Mouse (Mus musculus) liver, embryonic 14.5 days (tissue): ENCODE results near the gene Gm45713. TPM values are rescaled to one million over a fixed set of nuclear protein-coding genes. Genes with fewer than 3 reads are reported as not detected.
A peak's percentile ranks its signal among the peaks of the same experiment; 100 is the strongest.

Source experiments
- ATAC-seq: fragments of 200-750 bp; cut with Nextera tagmentation; 2 replicates; pipeline ENCODE4 v1.8.0; 2017; ENCODE audit warnings: moderate number of reproducible peaks, mild to moderate bottlenecking, moderate library complexity; ENCODE audit not compliant: insufficient read depth
- DNase-seq, 3 experiments: peaks; one replicate each; pipeline ENCODE4 v3.0.0-alpha.2; 2012 to 2013; ENCODE audit warnings: low read depth in 3 of 3, low spot score in 3 of 3
- H3K27ac ChIP-seq: fragments of 300-500 bp; sonication (generic); 2 replicates; pipeline ENCODE4 v1.5.1; 2014; ENCODE audit warnings: moderate library complexity, mild to moderate bottlenecking, control low read depth, inconsistent platforms
- H3K27me3 ChIP-seq: fragments of 300-500 bp; sonication (generic); 2 replicates; pipeline ENCODE4 v1.6.1; 2014; ENCODE audit warnings: mild to moderate bottlenecking, low read length, moderate library complexity; ENCODE audit not compliant: control insufficient read depth, insufficient read depth
- H3K36me3 ChIP-seq: fragments of 300-500 bp; sonication (generic); replicated peaks from 2 replicates; pipeline ENCODE4 v1.6.1; 2014; ENCODE audit warnings: low read depth; ENCODE audit not compliant: control insufficient read depth, insufficient read depth
- H3K4me1 ChIP-seq, 2 experiments: fragments of 200-500 bp in 1 of 2; fragments of 300-500 bp in 1 of 2; sonication (generic) in 1 of 2; replicated peaks; 2 replicates each; pipeline ENCODE4 v1.6.1; 2012 to 2014; ENCODE audit warnings: antibody characterized with exemption in 1 of 2, inconsistent platforms in 1 of 2, low read length in 1 of 2; ENCODE audit not compliant: control insufficient read depth in 2 of 2, insufficient read depth in 2 of 2
- H3K4me2 ChIP-seq: fragments of 300-500 bp; sonication (generic); 2 replicates; pipeline ENCODE4 v1.6.1; 2014; ENCODE audit warnings: low read depth, mild to moderate bottlenecking, control low read depth, moderate library complexity
- H3K4me3 ChIP-seq, 2 experiments: fragments of 200-500 bp in 1 of 2; fragments of 300-500 bp in 1 of 2; sonication (generic) in 1 of 2; 2 replicates each; pipeline ENCODE4 v1.5.1; 2012 to 2014; ENCODE audit warnings: low read depth in 2 of 2, low read length in 2 of 2, mild to moderate bottlenecking in 2 of 2, control low read depth in 1 of 2, inconsistent platforms in 1 of 2, moderate library complexity in 1 of 2; ENCODE audit not compliant: insufficient read depth in 1 of 2
- H3K9ac ChIP-seq: fragments of 300-500 bp; sonication (generic); replicated peaks from 2 replicates; pipeline ENCODE4 v1.6.1; 2014; ENCODE audit warnings: mild to moderate bottlenecking, control low read depth, moderate library complexity
- H3K9me3 ChIP-seq: fragments of 300-500 bp; sonication (generic); 2 replicates; pipeline ENCODE4 v1.6.1; 2016; ENCODE audit warnings: low read length, mixed read lengths; ENCODE audit not compliant: control insufficient read depth
- CTCF ChIP-seq: IDR thresholded peaks from 2 replicates; pipeline ENCODE4 v1.5.1; 2016; ENCODE audit warnings: antibody characterized with exemption, low read depth, control low read depth
- EP300 ChIP-seq: IDR thresholded peaks from 2 replicates; pipeline ENCODE4 v1.6.1; 2016; ENCODE audit warnings: antibody characterized with exemption, low read depth
- WGBS: fragments of 180-500 bp; shearing (Covaris S2); extraction: QIAGEN DNeasy Blood & Tissue Kit; methylation state at CpG from one replicate; pipeline ENCODE4 v1.1.7; 2014; ENCODE audit not compliant: insufficient replicate concordance; 5-methylcytosine and 5-hydroxymethylcytosine counted together
- polyA plus RNA-seq, 2 experiments: library from polyadenylated mRNA; depleted of rRNA in 1 of 2; stranded (reverse) in 1 of 2; unstranded in 1 of 2; fragments of >200 nt; fragmentation: Nextera tagmentation in 1 of 2; extraction: Ambion mirVana in 1 of 2; gene quantifications; 2 replicates each; pipeline versions ENCODE4 v1.2.1 to v1.2.3; 2012 to 2014

Gene Gm45713
- polyA plus RNA-seq (2012; rRNA removed), result 0.03 TPM in 1 of 2 replicates, not detected in the other
- 0.15 and 0.63 TPM in 2 replicates for polyA plus RNA-seq (2014; fragmentation: Nextera tagmentation; extraction: Ambion mirVana)

- WGBS, result under 1% methylated on average over 29 of the region's 29 CpGs
- Histone ChIP-seq H3K9me3 (no peaks in the 10 kb centered on the region), H3K27ac (peak within 1 kb of the TSS; percentile 51), H3K4me2 (peak within 1 kb of the TSS; percentile 67), H3K9ac (peak within 1 kb of the TSS; percentile 70), H3K4me3 (peak within 1 kb of the TSS; percentile 74 to 79), H3K27me3 (no peaks in the 10 kb centered on the region), H3K36me3 (no peaks in the 10 kb centered on the region), H3K4me1 (peaks cover 20 to 42% of the 10 kb centered on the region in 2 experiments)
- ATAC-seq (peak; percentile 70), DNase-seq (peak; percentile 78 to 84 (median 79))
- TF ChIP-seq EP300 (no peak), CTCF (peak; percentile 100)
Observed at GRCm38 (mm10) chr7:45135993-45136567, at the start of gene Gm45713, which contains the start of gene Flt3l. Gene Gm45713 (minus strand): TSS chr7:45136231. Gene Flt3l (minus strand): TSS chr7:45136432.

GRCm38 (mm10) chr7:45183672-45184071 is 47.6 kb upstream of the Gm45713 start:
- no peak overlapping the region for H3K4me3 ChIP-seq
- no peaks in the 10 kb centered on the region for H3K36me3 ChIP-seq
- WGBS, result 46% methylated on average over 7 of the region's 7 CpGs
- H3K9ac ChIP-seq, result no peak overlapping the region
- ATAC-seq (no peak), DNase-seq (no peak)
- no peak overlapping the region for H3K27ac ChIP-seq
- H3K27me3 ChIP-seq, result peaks cover 60% of the 10 kb centered on the region
- H3K4me2 ChIP-seq, result no peak overlapping the region
- no peaks in the 10 kb centered on the region for H3K9me3 ChIP-seq
- no peaks in the 10 kb centered on the region; a peak in 1 of 4 replicates for H3K4me1 ChIP-seq
- TF ChIP-seq EP300 (no peak), CTCF (no peak)

GRCm38 (mm10) chr7:45182606-45183005 is 46.6 kb upstream of the Gm45713 start:
- Histone ChIP-seq H3K9ac (no peak overlapping the region), H3K36me3 (no peaks in the 10 kb centered on the region), H3K4me3 (no peak overlapping the region), H3K27me3 (peaks cover 71% of the 10 kb centered on the region), H3K4me2 (peak overlapping the region; percentile 51), H3K9me3 (no peaks in the 10 kb centered on the region), H3K4me1 (no peaks in the 10 kb centered on the region; a peak in 1 of 4 replicates), H3K27ac (no peak overlapping the region)
- TF ChIP-seq CTCF (no peak), EP300 (no peak)
- WGBS, result 15% methylated on average over 11 of the region's 11 CpGs
- DNase-seq (no peak), ATAC-seq (no peak; the same call in 1 of the 2 replicates)

- TF ChIP-seq EP300, result no peak
- TF ChIP-seq CTCF, result no peak
- peaks cover 75% of the 10 kb centered on the region for H3K27me3 ChIP-seq
- peak; percentile 88 for ATAC-seq
- H3K4me2 ChIP-seq, result peak overlapping the region; percentile 51
- H3K27ac ChIP-seq, result no peak overlapping the region
- no peak overlapping the region for H3K9ac ChIP-seq
- no peaks in the 10 kb centered on the region for H3K36me3 ChIP-seq
- no peaks in the 10 kb centered on the region for H3K9me3 ChIP-seq
- H3K4me3 ChIP-seq, result peak overlapping the region; percentile 4 to 21; a peak in 3 of 4 replicates
- DNase-seq, result peak; percentile 83 to 89 (median 86)
- under 1% methylated on average over 34 of the region's 34 CpGs for WGBS
- no peaks in the 10 kb centered on the region; a peak in 1 of 4 replicates for H3K4me1 ChIP-seq
Observed at GRCm38 (mm10) chr7:45182199-45182601, 46.2 kb upstream of the Gm45713 start.

GRCm38 (mm10) chr7:45181540-45181939 is 45.5 kb upstream of the Gm45713 start:
- peak overlapping the region in 1 of 2 experiments; percentile 9; a peak in 2 of 4 replicates for H3K4me3 ChIP-seq
- no peaks in the 10 kb centered on the region for H3K36me3 ChIP-seq
- ATAC-seq, result no peak
- no peak for TF ChIP-seq EP300
- TF ChIP-seq CTCF, result no peak
- DNase-seq, result peak in 1 of 3 experiments; percentile 19
- H3K27me3 ChIP-seq, result peaks cover 79% of the 10 kb centered on the region
- no peak overlapping the region for H3K9ac ChIP-seq
- no peaks in the 10 kb centered on the region for H3K9me3 ChIP-seq
- no peaks in the 10 kb centered on the region; a peak in 1 of 4 replicates for H3K4me1 ChIP-seq
- WGBS, result 5% methylated on average over 35 of the region's 35 CpGs
- H3K27ac ChIP-seq, result no peak overlapping the region
- peak overlapping the region; percentile 51 for H3K4me2 ChIP-seq
